Mouse (Mus musculus) spleen, adult 2 months (tissue): ENCODE data around the gene Fermt1. TPM values are rescaled to one million over a fixed set of nuclear protein-coding genes. Genes with fewer than 3 reads are reported as not detected.

Source experiments
- DNase-seq, 2 experiments: peaks; one replicate each; pipeline versions ENCODE4 v3.0.0 to v3.0.0-alpha.2; 2012 to 2021; ENCODE audit warnings: low spot score in 2 of 2, low read depth in 1 of 2
- H3K27ac ChIP-seq: fragments of 200-500 bp; 2 replicates; pipeline ENCODE4 v1.5.1; 2012; ENCODE audit warnings: low read length, inconsistent platforms; ENCODE audit not compliant: insufficient read depth
- H3K27me3 ChIP-seq: fragments of 200-500 bp; 2 replicates; pipeline ENCODE4 v1.6.1; 2012; ENCODE audit warnings: mild to moderate bottlenecking, moderate library complexity, low read length, inconsistent platforms; ENCODE audit not compliant: control insufficient read depth, insufficient read depth
- H3K36me3 ChIP-seq: fragments of 200-500 bp; 2 replicates; pipeline ENCODE4 v1.6.1; 2012; ENCODE audit warnings: mild to moderate bottlenecking, low read length, inconsistent platforms; ENCODE audit not compliant: control insufficient read depth, insufficient read depth
- H3K4me1 ChIP-seq: fragments of 200-500 bp; 2 replicates; pipeline ENCODE4 v1.6.1; 2011; ENCODE audit warnings: inconsistent platforms; ENCODE audit not compliant: control insufficient read depth, insufficient read depth, insufficient read length
- H3K4me3 ChIP-seq: fragments of 200-500 bp; 2 replicates; pipeline ENCODE4 v1.5.1; 2011; ENCODE audit warnings: mild to moderate bottlenecking, inconsistent platforms; ENCODE audit not compliant: insufficient read depth, insufficient read length; ENCODE audit errors: extremely low read depth
- CTCF ChIP-seq: fragments of 200-500 bp; IDR thresholded peaks from 2 replicates; pipeline ENCODE4 v1.5.1; 2011; ENCODE audit warnings: mild to moderate bottlenecking, inconsistent platforms; ENCODE audit not compliant: insufficient read depth, insufficient read length, insufficient replicate concordance; ENCODE audit errors: extremely low read depth
- POLR2A ChIP-seq: fragments of 200-500 bp; IDR thresholded peaks from 2 replicates; pipeline ENCODE4 v1.6.1; 2011; ENCODE audit warnings: low read depth, low read length, inconsistent platforms
- WGBS: fragments of 180-500 bp; shearing (Covaris S2); methylation state at CpG from one replicate; pipeline ENCODE4 v1.1.7; 2018; 5-methylcytosine and 5-hydroxymethylcytosine counted together
- polyA plus RNA-seq: library from polyadenylated mRNA; depleted of rRNA; stranded (reverse); fragments of >200 nt; gene quantifications from 2 replicates; pipeline ENCODE4 v1.2.3, GENCODE M21; 2012

Fermt1 gene
- polyA plus RNA-seq, 1 experiment = 0.02 TPM

GRCm38 (mm10) chr2:132922076-132922873 is 23.4 kb downstream of the Fermt1 start:
- Histone ChIP-seq H3K27ac (no peak overlapping the region), H3K27me3 (no peaks in the 10 kb centered on the region), H3K36me3 (no peaks in the 10 kb centered on the region), H3K4me3 (no peak overlapping the region), H3K4me1 (no peaks in the 10 kb centered on the region)
- TF ChIP-seq CTCF (no peak), POLR2A (no peak)
- DNase-seq = no peak
- WGBS = 84% methylated on average over 9 of the region's 9 CpGs

- no peaks in the 10 kb centered on the region for H3K36me3 ChIP-seq
- H3K27ac ChIP-seq = no peak overlapping the region
- DNase-seq = no peak
- no peak for TF ChIP-seq POLR2A
- no peak for TF ChIP-seq CTCF
- 69% methylated on average over 1 of the region's 1 CpGs for WGBS
- H3K4me1 ChIP-seq = no peaks in the 10 kb centered on the region
- H3K4me3 ChIP-seq = no peak overlapping the region
- no peaks in the 10 kb centered on the region for H3K27me3 ChIP-seq
Measured at GRCm38 (mm10) chr2:132914785-132915184, 30.9 kb downstream of the Fermt1 start.

- Histone ChIP-seq H3K27me3 (no peaks in the 10 kb centered on the region), H3K4me1 (no peaks in the 10 kb centered on the region), H3K27ac (no peak overlapping the region), H3K36me3 (no peaks in the 10 kb centered on the region), H3K4me3 (no peak overlapping the region)
- TF ChIP-seq CTCF (no peak), POLR2A (no peak)
- WGBS = 25% methylated on average over 8 of the region's 8 CpGs
- DNase-seq = peak in 1 of 2 experiments; percentile 11
Measured at GRCm38 (mm10) chr2:132906763-132907162, 38.9 kb downstream of the Fermt1 start.

GRCm38 (mm10) chr2:132904961-132905360 is 40.7 kb downstream of the Fermt1 start:
- Histone ChIP-seq H3K27ac (no peak overlapping the region), H3K4me3 (no peak overlapping the region), H3K36me3 (no peaks in the 10 kb centered on the region), H3K4me1 (no peaks in the 10 kb centered on the region), H3K27me3 (no peaks in the 10 kb centered on the region)
- DNase-seq = no peak
- TF ChIP-seq POLR2A = no peak
- TF ChIP-seq CTCF = no peak
- WGBS = 71% methylated on average over 2 of the region's 2 CpGs

GRCm38 (mm10) chr2:132903498-132903897 is 42.2 kb downstream of the Fermt1 start:
- DNase-seq = peak in 1 of 2 experiments; percentile 9
- Histone ChIP-seq H3K4me1 (no peaks in the 10 kb centered on the region), H3K4me3 (no peak overlapping the region), H3K27me3 (no peaks in the 10 kb centered on the region), H3K36me3 (no peaks in the 10 kb centered on the region), H3K27ac (no peak overlapping the region)
- 35% methylated on average over 3 of the region's 3 CpGs for WGBS
- TF ChIP-seq CTCF (peak; percentile 13; the same call in 1 of the 2 replicates), POLR2A (no peak)

- TF ChIP-seq POLR2A = no peak
- TF ChIP-seq CTCF = no peak
- DNase-seq = no peak
- Histone ChIP-seq H3K4me1 (no peaks in the 10 kb centered on the region), H3K27ac (no peak overlapping the region), H3K36me3 (no peaks in the 10 kb centered on the region), H3K27me3 (no peaks in the 10 kb centered on the region), H3K4me3 (no peak overlapping the region)
- 76% methylated on average over 4 of the region's 4 CpGs for WGBS
Measured at GRCm38 (mm10) chr2:132902056-132902455, 43.6 kb downstream of the Fermt1 start.

- Histone ChIP-seq H3K27ac (no peak overlapping the region), H3K4me3 (no peak overlapping the region), H3K4me1 (no peaks in the 10 kb centered on the region), H3K27me3 (no peaks in the 10 kb centered on the region), H3K36me3 (no peaks in the 10 kb centered on the region)
- no peak for DNase-seq
- no peak for TF ChIP-seq POLR2A
- no peak for TF ChIP-seq CTCF
- WGBS = 87% methylated on average over 4 of the region's 4 CpGs
Measured at GRCm38 (mm10) chr2:132901636-132902035, 44.1 kb downstream of the Fermt1 start.
